Mouse (Mus musculus): ENCODE measurements around the gene Rnase2b. TPM values are rescaled to one million over a fixed set of nuclear protein-coding genes. Genes with fewer than 3 reads are reported as not detected.

Gene Rnase2b
- total RNA-seq, 2 experiments from 2014 or later, result not detected

- TF ChIP-seq CTCF (IDR thresholded peaks at IDR 0.05), result no peak
- intact Hi-C loops (cut with DNase I), result no loop called here
- DNase-seq (ENCODE audit: extremely low spot score in 1 of 2, low spot score in 2 of 2), result no peak
- Histone ChIP-seq H3K27ac (no peak overlapping the region), H3K4me3 (no peak overlapping the region)
Observed at GRCm38 (mm10) chr14:51142119-51142518, 19.9 kb upstream of the Rnase2b start.

DNA sequence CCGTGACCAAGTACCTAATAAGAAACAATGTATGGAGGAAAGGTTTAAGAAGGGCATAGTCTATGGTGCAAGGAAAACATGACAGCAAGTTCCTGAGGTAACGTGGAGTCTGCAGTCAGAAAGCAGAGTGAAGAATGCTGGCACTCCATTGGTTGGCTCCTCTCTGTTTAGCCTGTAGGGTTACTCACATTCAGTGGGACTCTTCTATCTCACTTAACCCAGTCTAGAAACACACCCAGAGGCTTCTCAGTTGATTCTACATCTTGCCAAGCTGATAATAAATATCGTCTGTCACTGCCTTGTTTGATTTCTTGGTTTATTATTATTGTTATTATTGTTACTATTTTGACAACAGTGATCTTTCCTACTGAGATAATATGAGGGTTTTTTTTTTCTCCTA, 19.5 kb upstream of the Rnase2b start:
- Histone ChIP-seq H3K27ac (no peak overlapping the region), H3K4me3 (no peak overlapping the region)
- TF ChIP-seq CTCF (IDR thresholded peaks at IDR 0.05), result no peak
- no peak for DNase-seq (ENCODE audit: extremely low spot score in 1 of 2, low spot score in 2 of 2)
- intact Hi-C loops (cut with DNase I), result no loop called here

GRCm38 (mm10) chr14:51143287-51143686, 18.8 kb upstream of the Rnase2b start:
- Histone ChIP-seq H3K27ac (no peak overlapping the region), H3K4me3 (no peak overlapping the region)
- intact Hi-C loops (cut with DNase I), result no loop called here
- no peak for TF ChIP-seq CTCF (IDR thresholded peaks at IDR 0.05)
- no peak for DNase-seq (ENCODE audit: extremely low spot score in 1 of 2, low spot score in 2 of 2)

- H3K27ac ChIP-seq, result no peak overlapping the region
- DNase-seq (ENCODE audit: extremely low spot score in 1 of 2, low spot score in 2 of 2), result no peak
- TF ChIP-seq CTCF (IDR thresholded peaks at IDR 0.05), result no peak
- H3K4me3 ChIP-seq, result no peak overlapping the region
- intact Hi-C loops (cut with DNase I), result no loop called here
Observed at GRCm38 (mm10) chr14:51143937-51144336, 18.1 kb upstream of the Rnase2b start.

DNA sequence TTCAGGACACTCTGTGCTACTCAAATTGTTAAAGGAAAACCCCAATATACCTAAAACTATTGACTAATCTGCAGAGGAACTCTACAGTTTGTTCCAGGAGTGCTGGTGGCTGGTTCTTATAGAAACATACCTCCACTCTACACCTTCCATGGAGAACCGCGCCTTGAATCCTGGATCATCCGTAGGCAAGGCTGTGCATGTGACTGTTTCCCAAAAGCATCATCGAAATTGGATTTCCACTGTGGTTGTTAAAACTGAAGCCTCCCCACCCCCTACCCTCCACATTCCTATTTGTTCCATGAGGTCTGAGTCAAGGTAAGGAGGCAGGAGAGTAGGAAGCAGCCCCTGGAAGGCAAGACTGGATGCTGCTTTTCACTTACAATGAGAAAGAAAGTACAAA, 17.6 kb upstream of the Rnase2b start:
- no peak for DNase-seq (ENCODE audit: extremely low spot score in 1 of 2, low spot score in 2 of 2)
- H3K27ac ChIP-seq, result no peak overlapping the region
- H3K4me3 ChIP-seq, result no peak overlapping the region
- intact Hi-C loops (cut with DNase I), result no loop called here
- TF ChIP-seq CTCF (IDR thresholded peaks at IDR 0.05), result no peak

- H3K4me3 ChIP-seq, result no peak overlapping the region
- no peak for DNase-seq (ENCODE audit: extremely low spot score in 1 of 2, low spot score in 2 of 2)
- intact Hi-C loops (cut with DNase I), result no loop called here
- TF ChIP-seq CTCF (IDR thresholded peaks at IDR 0.05), result no peak
- H3K27ac ChIP-seq, result no peak overlapping the region
Observed at GRCm38 (mm10) chr14:51145521-51145920, 16.5 kb upstream of the Rnase2b start.

- intact Hi-C loops (cut with DNase I), result no loop called here
- DNase-seq (ENCODE audit: extremely low spot score in 1 of 2, low spot score in 2 of 2), result no peak
- no peak within 1 kb of the TSS for H3K27ac ChIP-seq
- no peak for TF ChIP-seq CTCF (IDR thresholded peaks at IDR 0.05)
- H3K4me3 ChIP-seq, result no peak within 1 kb of the TSS
Observed at GRCm38 (mm10) chr14:51146685-51147084, 15.4 kb upstream of the Rnase2b start, which contains the start of gene Rnase1. TSS of gene Rnase1 (minus strand) at chr14:51146785.

- intact Hi-C loops (cut with DNase I), result no loop called here
- no peak for TF ChIP-seq CTCF (IDR thresholded peaks at IDR 0.05)
- Histone ChIP-seq H3K27ac (no peak overlapping the region), H3K4me3 (no peak overlapping the region)
- DNase-seq (ENCODE audit: extremely low spot score in 1 of 2, low spot score in 2 of 2), result no peak
Observed at GRCm38 (mm10) chr14:51148006-51148405, 14.1 kb upstream of the Rnase2b start.

- H3K27ac ChIP-seq, result no peak overlapping the region
- no peak overlapping the region for H3K4me3 ChIP-seq
- DNase-seq (ENCODE audit: extremely low spot score in 1 of 2, low spot score in 2 of 2), result no peak
- no peak for TF ChIP-seq CTCF (IDR thresholded peaks at IDR 0.05)
- intact Hi-C loops (cut with DNase I), result no loop called here
Observed at GRCm38 (mm10) chr14:51149164-51149563, 12.9 kb upstream of the Rnase2b start.

GRCm38 (mm10) chr14:51150206-51150831, 11.7 kb upstream of the Rnase2b start:
- Histone ChIP-seq H3K27ac (no peak overlapping the region), H3K4me3 (no peak overlapping the region)
- DNase-seq (ENCODE audit: extremely low spot score in 1 of 2, low spot score in 2 of 2), result no peak
- intact Hi-C loops (cut with DNase I), result no loop called here
- TF ChIP-seq CTCF (IDR thresholded peaks at IDR 0.05), result no peak

DNA sequence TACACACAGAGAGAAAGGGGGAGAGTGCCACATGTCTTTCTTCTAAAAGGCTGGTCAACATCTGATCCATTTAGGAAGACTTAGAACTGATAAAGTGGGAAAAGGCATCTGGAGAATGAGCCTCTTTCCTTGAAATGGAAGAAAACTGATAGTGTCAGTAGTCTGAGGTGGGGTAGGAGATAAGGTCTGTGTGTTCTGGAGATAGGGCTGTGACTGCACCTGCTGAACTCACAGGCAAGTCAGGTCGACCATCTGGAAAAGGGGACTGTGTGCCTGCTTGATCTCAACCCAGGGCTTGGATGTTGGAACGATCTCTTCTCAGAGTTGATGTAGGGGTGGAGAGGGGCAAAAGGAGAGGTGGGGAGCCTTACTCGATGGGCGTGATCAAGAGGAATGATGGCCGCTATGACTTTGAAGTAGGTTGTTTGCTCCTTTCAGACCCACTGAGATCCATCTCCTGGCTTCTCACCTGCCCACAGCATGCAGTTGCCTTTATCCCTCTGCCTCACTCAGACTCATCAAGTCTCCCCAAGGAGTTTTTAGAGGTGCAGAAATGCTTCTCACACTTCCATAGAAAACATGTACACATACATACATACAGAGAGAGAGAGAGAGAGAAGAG, 9.7 kb upstream of the Rnase2b start:
- no peak for DNase-seq (ENCODE audit: extremely low spot score in 1 of 2, low spot score in 2 of 2)
- TF ChIP-seq CTCF (IDR thresholded peaks at IDR 0.05), result no peak
- intact Hi-C loops (cut with DNase I), result no loop called here

GRCm38 (mm10) chr14:51156056-51156735, 5.9 kb upstream of the Rnase2b start:
- H3K4me3 ChIP-seq, result no peak overlapping the region
- no peak for DNase-seq (ENCODE audit: extremely low spot score in 1 of 2, low spot score in 2 of 2)
- intact Hi-C loops (cut with DNase I), result no loop called here
- no peak for TF ChIP-seq CTCF (IDR thresholded peaks at IDR 0.05)
- no peak overlapping the region for H3K27ac ChIP-seq

More for the DNA sequence above, 9.7 kb upstream of the Rnase2b start:
- Histone ChIP-seq H3K27ac (no peak overlapping the region), H3K4me3 (no peak overlapping the region)
